Mouse (Mus musculus): ENCODE results near the gene Hsd3b4.
"Not testable (repeated sequence)": the region's sequence is repeated elsewhere in the genome, so short reads cannot be mapped to it uniquely, and the experiment has no call there.

Hsd3b4 gene

GRCm38 (mm10) chr3:98510414-98510813 is at the start of gene Hsd3b4:
Hsd3b4 (minus strand) TSS chr3:98510514.
- not testable (repeated sequence) for DNase-seq

DNA sequence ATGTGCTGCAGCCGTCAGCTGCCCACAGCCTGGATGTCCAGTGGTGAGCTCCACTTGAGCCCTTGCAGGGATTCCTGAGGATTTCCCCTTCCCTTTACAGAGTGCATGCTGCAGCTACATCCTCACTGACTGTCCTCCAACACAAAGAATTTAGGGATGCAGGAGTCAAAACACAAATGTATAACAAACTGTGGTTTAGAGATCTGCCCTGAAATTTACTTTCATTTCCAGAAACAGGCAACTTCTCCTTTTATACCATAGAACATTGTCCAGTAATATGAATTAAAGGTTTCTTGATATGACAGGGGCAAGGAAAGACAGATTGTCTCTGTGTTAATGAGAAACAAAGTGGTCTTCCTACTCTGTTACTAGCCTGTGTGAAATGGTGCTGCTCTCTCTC is 40.5 kb upstream of the Hsd3b4 start:
- DNase-seq, result not testable (repeated sequence)

GRCm38 (mm10) chr3:98550215-98550614 is 39.9 kb upstream of the Hsd3b4 start:
- DNase-seq, result not testable (repeated sequence)

- DNase-seq, result not testable (repeated sequence)
Observed at GRCm38 (mm10) chr3:98548495-98548894, 38.2 kb upstream of the Hsd3b4 start.

GRCm38 (mm10) chr3:98547641-98548040 is 37.3 kb upstream of the Hsd3b4 start:
- DNase-seq, result not testable (repeated sequence)

GRCm38 (mm10) chr3:98524978-98525377 is 14.7 kb upstream of the Hsd3b4 start:
- not testable (repeated sequence) for DNase-seq

DNA sequence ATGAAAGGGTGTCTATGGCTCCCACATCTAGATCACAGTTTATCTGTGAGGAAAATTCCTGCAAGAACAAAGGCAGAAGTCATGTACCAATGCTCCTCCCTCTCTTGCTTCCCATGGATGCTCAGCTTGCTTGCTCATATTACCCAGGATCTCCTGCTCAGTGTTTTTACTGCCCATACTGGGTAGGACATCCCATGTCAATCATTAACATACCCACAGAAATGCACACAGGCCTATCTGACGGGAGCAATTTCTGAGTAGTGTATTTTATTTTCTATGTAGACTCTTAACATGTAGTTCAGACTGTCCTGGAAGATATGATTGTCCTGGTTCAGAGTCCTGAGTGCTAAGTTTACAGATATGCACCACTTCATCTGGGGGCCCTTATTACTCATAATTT is 14.2 kb upstream of the Hsd3b4 start:
- not testable (repeated sequence) for DNase-seq

DNA sequence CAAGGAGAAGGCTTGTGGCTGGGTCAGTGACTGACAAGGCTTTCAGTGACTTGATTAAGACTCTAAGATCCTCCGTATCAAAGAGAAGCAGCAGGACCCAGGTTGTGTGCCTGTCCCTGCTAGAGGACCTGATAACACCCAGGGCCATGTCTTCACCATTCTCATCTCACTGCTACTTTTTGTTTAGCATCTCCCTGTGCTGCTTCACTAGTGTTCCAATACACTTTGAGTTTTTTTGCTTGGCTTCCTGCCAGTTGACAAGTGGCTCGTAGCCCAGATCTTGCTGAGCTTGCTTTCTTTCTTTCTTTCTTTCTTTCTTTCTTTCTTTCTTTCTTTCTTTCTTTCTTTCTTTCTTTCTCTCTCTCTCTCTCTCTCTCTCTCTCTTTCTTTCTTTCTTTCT is 12.5 kb upstream of the Hsd3b4 start:
- not testable (repeated sequence) for DNase-seq

DNA sequence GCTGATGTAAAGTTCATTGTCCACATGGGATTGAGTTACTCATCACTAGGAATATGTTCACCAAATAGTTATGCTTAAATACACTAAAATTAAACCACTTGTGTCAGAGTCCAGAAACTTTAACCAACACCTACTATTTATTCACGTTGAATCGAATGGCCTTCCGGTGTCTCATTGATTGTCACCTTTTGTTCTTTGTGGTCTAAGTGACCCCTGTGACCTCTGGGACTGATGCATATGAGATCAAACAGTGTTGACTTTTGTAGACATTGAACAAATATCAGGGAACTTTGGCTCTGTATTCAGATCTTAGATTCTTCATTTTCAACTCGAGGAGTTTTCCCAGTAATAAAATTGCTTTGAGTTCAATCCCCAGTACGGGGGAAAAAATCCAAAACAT is 3.1 kb downstream of the Hsd3b4 start:
- DNase-seq, result not testable (repeated sequence)

GRCm38 (mm10) chr3:98497401-98497800 is 12.9 kb downstream of the Hsd3b4 start:
- not testable (repeated sequence) for DNase-seq

- DNase-seq, result not testable (repeated sequence)
Observed at GRCm38 (mm10) chr3:98496762-98497161, 13.6 kb downstream of the Hsd3b4 start.

DNA sequence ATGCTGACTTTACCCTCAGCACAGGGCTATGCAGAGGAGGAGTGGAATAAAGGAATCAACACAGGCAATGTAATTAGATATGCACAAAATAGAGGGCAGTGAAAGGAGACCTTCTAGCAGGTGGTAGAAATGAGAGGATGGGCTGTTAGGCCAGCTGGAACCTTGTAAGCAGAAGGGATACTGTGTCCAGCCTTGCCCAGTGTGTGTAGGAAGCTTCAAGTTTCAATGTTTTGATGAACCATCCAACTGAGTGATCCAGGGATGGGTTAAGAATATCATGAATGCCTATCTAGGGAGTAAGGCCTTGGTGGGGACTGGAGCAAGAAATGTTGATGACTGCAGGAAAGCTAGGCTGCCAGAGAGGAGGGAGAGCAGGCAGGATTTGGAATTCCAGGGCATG is 15.3 kb downstream of the Hsd3b4 start:
- DNase-seq, result not testable (repeated sequence)

GRCm38 (mm10) chr3:98494184-98494583 is 16.1 kb downstream of the Hsd3b4 start:
- not testable (repeated sequence) for DNase-seq

GRCm38 (mm10) chr3:98471499-98471898 is 38.8 kb downstream of the Hsd3b4 start:
- DNase-seq, result not testable (repeated sequence)

DNA sequence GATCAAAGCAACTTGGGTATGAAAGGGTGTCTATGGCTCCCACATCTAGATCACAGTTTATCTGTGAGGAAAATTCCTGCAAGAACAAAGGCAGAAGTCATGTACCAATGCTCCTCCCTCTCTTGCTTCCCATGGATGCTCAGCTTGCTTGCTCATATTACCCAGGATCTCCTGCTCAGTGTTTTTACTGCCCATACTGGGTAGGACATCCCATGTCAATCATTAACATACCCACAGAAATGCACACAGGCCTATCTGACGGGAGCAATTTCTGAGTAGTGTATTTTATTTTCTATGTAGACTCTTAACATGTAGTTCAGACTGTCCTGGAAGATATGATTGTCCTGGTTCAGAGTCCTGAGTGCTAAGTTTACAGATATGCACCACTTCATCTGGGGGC is 39.3 kb downstream of the Hsd3b4 start:
- DNase-seq, result not testable (repeated sequence)

DNA sequence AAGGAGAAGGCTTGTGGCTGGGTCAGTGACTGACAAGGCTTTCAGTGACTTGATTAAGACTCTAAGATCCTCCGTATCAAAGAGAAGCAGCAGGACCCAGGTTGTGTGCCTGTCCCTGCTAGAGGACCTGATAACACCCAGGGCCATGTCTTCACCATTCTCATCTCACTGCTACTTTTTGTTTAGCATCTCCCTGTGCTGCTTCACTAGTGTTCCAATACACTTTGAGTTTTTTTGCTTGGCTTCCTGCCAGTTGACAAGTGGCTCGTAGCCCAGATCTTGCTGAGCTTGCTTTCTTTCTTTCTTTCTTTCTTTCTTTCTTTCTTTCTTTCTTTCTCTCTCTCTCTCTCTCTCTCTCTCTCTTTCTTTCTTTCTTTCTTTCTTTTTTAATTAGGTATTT is 41.0 kb downstream of the Hsd3b4 start:
- DNase-seq, result not testable (repeated sequence)

- DNase-seq, result not testable (repeated sequence)
Observed at GRCm38 (mm10) chr3:98457026-98457425, 53.3 kb downstream of the Hsd3b4 start, which contains the start of gene Gm4450. Gm4450 (minus strand) TSS chr3:98457126.

- DNase-seq, result not testable (repeated sequence)
Observed at GRCm38 (mm10) chr3:98453786-98454185, 56.5 kb downstream of the Hsd3b4 start.
